Mouse (Mus musculus) thymus, postnatal 14 days (tissue): ENCODE results near the gene Mylk.
"Not testable (repeated sequence)": the region's sequence is repeated elsewhere in the genome, so short reads cannot be mapped to it uniquely, and the experiment has no call there.

Source experiments
- DNase-seq: peaks from one replicate; pipeline ENCODE4 v3.0.0; 2021

Gene Mylk

DNA sequence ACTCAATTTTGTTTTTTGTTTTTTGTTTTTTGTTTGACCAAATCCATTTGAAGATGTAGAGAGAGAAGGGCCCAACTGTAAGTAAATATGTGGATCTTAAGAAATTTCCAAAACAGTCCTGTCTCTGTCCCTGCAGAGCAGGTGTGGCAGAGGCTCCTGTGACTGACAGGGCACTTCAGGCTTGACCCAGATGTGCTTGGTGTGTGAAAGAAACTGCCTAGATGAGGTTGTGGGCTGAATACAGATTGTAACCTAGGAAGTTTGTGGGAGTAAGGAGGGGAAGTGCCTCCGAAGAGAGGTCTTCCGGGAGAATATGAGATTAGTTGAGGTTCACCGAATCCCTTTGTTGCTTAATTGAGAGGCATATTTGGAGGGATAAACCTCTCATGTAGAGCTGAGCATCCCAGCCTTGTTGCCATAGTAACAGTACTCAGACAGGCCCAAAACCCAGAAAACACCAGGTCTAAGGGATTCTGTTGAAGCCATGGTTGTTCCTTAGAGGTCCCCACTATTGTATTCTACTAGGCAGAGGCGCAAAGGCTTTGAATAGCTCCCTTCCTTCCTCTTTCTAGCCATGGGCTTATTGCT, 27.5 kb downstream of the Mylk start:
- DNase-seq: no peak

DNA sequence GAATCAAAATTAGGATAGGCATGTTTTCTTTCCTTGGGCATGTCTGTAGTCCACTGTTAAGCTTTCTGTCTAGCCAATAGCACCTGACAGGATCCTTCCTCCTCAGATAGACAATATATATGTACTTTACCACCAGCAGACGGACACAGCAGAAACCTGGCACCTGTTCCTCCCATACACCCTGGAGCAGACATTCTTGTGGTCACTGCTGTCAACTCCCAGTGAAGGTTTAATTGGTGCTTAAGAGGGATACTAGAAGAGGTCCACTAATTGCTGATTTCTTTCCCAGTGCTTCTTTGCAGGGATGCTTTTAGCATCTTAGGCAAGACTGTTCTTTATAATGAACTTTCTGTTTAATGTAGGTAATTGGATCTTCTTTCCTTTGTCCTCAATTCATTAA, 37.4 kb downstream of the Mylk start:
- no peak for DNase-seq

DNA sequence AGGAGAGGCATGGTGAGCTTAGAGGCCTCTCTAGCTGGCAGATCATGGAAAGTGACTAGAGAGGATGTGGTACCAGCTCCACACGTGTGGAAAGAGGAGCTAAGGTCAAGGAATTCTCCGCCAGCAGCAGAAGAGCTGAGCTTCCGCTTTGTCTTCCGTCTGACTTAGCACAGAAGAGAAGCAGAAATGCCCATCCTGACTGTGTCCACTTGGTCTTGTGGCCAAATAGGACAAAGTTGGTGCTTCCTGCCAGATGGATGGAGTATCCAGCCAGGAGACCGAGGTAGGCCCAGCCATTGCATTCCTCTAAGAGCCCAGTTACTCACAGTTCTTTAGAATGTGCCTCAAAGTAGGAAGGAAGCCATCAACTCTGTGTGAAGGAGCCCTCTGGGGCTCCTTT, 38.5 kb downstream of the Mylk start:
- no peak for DNase-seq

DNA sequence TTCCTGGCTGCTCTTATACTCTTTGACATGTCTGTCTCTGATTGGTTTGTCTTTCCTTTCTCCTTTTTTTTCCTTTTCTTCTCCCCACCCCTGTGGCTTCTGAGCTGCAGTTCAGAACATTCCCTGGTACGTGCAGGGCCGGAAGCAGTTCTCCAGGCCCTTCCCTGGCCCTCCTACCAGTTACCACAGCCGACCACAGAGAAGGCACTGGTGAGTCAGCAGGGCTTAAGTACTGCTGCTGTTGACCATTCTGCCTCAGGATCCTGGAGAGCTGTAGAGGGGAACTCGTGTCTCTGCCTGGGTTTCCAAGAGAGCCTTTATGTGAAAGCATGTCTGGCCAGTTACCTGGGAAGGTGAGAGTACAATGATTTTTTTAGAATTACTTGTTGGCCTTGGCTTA, 39.7 kb downstream of the Mylk start:
- no peak for DNase-seq

DNA sequence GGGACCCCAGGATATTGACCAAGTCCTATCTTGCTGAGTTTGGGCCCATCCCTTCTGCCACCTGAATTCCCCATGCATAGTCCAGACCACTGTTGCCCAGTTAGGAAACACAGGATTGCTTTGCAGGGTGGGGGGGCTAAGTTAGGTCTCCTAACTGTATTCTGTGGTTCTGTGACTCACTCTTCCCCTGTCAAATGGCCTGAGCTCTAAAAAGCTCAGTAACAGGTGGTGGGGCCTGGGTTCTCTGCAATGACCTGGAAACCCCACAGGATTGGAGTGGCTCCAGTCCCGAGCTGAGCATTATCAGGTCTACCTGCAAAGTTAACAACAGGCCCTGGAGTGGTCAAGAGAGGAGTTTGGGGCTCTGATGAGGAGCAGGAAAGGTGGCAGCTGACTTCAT, 47.5 kb downstream of the Mylk start:
- no peak for DNase-seq

DNA sequence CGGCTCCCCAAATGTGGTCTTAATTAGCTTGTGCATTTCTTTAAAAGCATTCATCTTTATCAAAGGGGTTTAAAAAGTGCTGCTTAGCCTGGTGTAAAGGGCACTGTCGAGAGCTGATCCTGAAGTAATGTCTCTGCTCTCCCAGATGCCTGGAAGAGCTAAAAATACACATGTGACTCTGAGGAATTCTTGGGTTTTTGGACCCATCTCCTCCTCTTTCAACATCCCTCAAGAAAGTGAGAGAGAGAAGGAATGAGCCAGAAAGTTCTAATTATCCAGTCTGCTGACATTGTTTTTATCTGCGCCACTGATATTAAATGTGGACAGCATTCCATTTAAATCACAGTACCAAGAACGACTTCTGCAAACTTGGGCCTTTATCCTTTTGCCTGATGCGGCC, 48.0 kb downstream of the Mylk start:
- DNase-seq: no peak

DNA sequence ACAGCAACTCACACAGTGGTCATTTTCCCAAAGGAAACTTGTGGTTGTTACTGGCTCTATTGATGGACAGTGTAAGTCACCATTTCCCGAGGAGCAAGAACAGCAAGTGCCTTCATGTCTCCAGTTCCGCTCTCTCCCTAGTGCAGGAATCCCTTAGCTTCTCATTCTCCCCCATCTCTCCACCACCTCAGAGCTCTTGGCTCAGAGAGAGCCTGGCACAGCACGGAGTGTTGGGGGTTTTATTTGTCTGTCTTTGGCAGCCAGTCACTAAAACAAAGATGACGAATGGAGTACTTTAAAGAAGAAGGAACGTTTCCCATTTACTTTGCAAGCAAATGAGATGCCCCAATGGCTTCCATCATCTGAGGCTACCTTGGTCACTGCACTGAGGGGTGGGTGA, 56.2 kb downstream of the Mylk start:
- no peak for DNase-seq

DNA sequence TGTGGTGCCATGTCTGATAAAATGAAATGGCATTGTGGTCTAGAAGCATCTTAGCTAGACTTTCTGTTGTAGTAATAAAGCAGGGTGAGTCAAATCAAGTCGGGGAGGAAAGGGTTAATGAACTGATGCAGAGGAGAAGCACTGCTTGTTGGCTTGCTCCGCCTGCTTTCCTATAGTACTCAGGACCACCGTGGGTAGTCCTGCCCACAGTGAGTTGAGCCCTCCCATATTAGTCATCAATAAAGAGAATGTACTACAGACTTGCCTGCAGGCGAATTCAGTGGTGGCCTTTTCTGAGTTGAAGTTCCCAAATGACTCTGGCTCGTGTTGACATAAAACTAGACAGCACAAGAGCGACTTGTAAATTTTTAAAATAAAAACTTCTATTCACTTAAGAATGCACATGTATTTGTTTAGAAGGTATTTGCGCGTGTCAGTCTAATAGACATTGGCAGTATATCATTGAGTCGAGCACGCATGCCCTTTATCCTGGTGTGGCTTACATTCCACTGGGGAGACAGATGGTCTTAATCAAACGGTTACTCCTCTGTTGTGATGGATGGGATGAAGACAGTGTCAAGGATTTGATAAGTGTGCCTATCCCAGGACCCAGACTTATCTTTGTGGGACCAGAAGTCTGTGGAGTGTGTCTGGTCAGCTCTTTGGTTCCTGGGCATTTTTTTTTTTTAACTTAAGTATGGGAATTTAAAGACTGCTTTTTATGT, 59.4 kb downstream of the Mylk start:
- no peak for DNase-seq

DNA sequence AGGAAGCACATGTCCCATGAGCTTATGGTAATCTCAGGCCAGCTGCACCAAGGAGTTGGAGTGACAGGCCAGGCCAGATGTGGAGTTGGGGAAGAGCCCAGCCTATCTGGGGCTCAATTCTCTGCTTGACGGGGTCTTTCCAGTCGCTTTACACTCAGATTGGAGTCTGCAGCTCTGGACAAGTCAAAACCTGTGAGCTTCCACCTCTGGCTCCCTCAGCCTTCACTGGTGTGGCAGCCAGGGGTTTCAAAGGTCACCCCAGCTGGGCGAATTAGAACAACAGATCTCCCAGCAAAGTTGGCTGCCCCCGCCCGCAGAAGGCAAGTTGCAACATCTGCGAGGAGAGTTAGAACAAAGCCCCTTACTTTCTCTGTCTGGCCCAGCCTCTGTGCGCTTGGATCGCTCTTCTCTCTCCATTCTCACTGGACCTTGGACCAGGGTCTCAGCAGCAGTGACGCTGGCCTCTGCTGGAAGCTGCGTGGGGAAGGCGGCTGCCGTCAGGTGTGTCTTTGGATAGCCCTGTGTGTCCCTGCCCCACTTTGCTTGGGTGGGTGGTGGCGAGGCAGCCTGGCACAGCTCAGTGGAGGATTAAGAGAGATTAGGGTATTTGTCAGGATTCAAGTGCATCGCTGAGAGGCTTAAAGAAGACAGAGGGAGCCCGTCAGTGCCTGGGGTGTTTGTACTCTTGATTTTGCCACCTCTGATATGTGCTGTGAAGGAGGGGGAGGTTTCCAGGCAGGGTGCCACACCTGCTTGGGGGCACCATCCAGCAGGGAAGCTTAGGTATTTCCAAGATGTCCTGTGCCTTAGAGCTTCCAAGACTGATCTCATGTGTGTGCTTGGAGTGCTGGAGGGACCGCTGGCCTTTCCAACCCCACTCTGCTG, 62.1 kb downstream of the Mylk start:
- no peak for DNase-seq

DNA sequence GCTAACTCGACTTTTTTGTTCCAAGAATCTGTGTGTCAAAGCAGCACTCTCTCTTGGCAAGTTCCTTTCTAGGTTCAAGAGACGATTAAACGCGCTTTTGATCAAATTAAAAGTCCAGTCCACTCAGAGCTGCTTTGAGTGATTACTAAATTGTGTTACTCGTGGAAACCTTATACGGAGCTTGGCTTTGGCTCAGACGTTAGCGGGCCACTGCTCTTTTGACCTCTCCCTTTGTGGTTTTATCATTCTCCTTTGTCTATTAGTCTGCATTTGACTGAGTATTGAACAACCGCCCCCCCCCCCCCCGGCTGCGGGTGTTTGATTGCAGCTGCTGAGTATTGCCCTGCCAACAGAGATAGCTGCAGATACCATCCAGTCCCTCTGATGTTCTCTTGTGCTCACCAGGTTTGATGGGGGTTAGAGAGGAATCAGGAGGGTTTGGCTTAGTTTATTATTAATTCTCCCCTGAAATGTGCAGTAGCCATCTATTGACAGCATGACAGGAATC, 62.8 kb downstream of the Mylk start:
- no peak for DNase-seq

DNA sequence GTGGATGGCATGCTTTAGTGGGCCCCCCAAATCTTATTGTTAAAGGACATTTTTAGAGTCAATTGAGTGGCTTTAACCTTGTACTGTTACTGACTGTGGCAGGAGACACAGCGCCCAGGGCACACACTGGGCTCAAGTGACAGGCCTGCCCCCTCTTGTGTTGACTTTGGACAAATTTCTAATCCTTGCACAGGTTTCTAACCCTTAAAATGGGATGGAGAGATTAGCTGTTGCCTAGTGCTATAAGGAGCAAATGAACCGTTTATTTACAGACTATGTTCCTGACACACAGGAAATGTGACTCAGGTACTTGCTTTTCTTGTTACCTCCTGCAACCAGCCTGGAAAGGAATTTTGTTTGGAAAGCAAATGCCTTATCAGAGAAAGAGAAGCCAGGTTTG, 67.2 kb downstream of the Mylk start:
- DNase-seq: no peak

DNA sequence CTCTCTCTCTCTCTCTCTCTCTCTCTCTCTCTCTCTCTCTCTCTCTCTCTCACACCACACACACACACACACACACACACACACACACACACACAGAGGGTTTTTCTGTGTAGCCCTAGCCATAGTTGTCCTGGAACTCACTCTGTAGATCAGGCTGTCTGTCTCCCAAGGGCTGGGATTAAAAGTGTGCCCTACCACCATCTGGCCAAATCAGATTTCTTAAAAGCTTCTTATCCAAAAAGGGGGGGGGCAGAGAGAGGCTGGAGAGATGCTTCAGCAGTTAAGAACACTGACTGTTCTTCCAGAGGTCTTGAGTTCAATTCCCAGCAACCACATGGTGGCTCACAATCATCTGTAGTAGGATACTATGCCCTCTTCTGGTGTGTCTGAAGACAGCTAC, 68.2 kb downstream of the Mylk start:
- DNase-seq: not testable (repeated sequence)

DNA sequence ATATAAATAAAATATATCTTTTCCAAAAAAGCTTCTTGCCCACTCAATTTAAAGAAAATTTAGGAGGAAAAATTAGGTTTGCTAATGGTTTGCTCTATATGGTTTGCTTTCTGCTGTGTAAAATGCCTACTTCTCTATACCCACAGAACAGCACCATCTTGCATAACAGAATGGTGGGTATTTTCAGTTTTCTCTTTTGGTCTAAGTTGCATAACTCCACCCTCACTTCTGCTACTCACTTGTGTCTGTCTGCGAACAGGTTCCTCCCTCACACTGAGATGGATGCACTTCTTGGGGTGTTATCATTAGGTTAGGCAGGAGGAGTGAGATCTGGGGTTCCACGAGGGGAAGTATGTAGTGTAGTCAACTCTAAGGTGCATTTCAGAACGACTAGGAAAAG, 68.6 kb downstream of the Mylk start:
- no peak for DNase-seq

DNA sequence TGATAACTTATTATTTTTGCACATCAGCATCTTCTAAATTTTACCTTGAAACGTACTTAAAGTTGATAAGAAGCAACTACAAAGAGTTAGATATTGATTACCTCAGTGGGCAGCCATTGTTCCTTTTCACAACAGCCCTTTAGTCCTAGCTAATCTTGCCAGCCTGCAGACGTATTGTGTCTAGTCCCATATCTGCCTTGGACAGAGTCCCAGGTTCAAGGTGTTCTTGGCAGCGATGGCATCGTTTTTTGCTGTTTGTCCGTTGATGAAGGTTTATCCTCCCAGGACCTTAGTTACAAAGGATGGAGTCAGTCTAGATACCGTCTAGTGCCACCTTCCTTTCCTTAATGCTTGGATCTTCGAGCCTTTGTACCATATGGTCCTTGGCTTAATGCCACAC, 69.6 kb downstream of the Mylk start:
- DNase-seq: no peak

DNA sequence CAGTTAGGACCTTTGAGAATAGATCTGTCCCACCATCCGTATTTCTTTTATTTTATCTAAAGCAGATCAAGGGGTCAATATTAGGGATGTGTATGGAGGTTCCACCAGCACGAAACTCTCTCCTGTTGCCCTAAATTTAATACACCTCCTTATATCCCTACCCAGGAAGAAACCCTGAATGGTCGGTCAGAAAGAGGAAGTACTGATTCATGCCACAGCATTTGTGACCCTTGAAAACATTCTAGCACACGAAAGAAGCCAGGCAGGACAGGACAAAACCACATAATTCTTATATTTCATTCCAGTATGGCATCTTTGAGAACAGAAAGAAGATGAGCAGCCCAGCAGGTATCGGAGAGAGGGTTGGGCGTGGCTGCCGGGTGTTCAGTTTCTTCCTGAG, 71.5 kb downstream of the Mylk start:
- DNase-seq: no peak

DNA sequence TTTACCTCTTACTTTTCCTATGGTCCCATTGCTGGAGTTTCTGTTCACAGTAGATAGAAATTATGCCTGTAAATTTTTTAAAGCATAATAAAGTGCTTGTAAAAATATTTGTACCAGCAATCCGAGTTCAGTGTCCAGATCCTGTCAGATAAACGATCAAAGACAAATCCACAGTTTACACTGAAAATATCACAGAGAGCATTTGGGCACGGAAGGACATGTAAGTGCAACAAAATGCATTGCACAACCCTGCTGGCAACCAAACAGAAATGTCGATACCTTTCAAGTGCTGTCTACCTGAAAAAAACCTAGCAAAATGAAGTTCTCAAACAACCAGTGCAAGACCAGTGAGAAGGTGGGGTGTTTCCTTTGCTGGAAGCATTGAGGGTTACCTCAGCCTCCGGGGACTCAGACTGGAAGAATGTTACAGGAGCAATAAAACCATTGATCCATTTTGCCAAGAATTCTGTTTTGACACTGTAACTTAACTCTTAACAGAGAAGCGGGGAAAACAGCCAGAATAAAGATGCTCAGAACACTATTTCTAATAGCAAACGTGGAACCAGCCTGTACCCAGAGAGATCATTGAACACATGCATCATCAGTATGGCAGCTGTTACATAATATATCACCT, 80.2 kb downstream of the Mylk start:
- no peak for DNase-seq

DNA sequence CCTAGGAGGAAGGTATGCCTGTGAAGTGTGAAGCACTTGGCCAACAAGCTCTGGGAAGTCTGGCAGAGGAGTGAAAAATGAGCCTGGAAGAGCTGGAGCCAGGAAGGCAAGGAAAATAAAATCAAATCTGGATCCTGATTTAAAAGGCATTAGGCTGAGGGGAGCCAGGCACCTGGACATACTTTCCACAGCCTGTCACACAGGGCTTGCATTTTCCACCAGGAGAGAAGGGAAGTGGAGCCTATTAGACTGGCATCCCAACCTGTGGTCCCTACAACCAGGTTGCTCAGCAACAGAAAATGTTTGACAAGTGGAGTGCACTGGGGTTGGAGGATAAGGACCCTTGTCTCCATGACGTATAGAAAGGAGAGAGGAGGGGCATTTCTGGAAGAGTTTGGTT, 89.5 kb downstream of the Mylk start:
- no peak for DNase-seq

DNA sequence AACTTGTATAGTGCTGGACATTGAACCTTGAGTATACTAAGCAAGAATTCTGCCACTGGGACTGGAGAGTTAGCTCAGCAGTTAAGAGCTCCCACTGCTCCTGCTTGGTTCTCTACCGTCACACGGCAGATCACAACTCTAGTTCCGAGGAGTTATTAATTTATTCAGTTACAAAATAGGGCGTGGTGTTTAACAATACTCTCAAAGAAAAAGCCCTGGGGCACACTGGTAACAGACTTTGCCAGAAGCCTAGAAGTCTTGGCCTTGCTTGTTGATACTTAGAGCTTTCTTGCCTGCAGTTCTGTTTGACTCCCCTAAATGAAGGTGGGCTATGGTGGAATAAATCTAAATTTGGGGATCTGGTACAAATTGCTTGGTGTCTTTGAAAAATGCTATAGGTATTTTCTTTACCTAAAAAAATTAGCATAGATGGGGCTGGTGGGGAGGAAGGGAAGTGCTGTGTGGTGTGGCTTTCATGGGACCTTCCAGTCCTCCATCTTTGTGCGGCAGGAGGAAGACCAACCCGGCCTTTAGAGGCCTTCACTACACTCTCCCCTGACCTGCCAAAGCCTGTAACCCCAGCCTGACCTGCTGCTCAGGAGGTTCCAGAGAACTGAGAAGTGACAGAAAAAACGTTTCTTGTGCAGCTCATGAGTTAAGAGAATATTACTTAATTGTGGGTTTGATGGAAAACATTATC, 94.1 kb downstream of the Mylk start:
- DNase-seq: no peak

DNA sequence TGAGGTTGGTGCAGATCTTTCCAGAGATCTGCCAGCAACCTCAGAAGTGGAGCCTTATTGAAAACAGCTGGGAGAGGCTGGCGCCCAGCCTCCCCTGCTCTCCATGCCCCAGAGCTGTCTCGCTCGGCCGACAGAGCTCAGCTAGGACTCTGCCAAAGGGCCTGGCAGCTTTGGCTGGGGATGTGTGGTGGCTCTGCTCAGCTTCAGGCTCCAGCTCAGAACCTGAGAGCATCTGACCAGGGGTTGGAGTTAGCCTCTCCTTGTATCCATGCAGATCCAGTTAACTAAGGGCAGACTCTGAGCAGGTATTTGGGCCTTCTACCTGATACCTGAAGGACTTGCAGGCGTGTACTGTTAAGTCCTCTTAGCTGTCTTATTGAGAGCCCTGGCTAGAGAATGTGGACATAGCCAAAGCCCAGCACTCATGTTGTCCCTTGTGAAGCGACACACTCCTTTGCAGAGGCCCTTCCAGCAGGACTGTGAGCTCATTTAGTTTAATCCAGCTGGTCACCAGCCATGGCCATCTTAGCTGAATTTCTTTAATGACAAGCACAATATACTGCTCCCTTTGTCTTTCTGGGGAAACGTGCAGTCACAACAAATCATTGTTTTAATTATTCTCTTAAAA, 94.8 kb downstream of the Mylk start:
- DNase-seq: no peak

DNA sequence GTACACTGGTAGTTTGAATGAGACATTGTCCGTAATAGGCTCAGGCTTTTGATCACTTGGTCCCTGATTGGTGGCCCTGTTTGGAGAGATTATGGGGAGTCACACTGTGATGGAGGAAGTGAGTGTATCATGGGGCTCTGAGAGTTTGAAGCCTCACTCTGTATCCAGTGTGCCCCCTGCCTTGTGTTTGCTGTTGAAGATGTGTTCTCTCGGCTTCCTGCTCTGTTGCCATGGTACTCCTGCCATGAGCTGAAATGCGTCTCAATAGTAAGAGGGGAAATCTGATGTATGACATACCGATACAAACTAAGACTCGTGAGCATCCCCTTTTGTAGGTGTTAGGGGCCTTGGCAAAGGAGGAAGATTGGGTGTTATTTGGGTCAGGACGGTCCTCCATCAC, 99.8 kb downstream of the Mylk start:
- DNase-seq: no peak

DNA sequence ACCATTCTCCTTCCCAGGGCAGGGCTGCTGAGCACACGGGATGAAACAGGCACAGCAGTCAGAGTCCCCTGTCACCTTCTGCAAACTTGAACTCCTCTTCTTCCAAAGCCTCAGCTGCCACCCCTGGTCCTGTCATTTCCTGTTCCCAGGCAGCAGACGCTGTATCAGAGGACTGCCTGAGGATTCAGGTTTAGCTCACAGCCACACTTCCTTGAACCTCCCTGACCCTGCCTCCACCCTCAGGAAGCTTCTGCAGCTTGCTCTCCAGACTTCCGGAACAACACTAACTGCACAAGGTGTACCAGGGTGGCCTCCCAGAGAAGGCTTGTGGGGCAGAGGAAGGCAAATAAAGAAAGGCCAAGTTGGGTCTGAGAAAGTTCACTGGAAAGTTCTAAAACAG, 102.6 kb downstream of the Mylk start:
- no peak for DNase-seq

DNA sequence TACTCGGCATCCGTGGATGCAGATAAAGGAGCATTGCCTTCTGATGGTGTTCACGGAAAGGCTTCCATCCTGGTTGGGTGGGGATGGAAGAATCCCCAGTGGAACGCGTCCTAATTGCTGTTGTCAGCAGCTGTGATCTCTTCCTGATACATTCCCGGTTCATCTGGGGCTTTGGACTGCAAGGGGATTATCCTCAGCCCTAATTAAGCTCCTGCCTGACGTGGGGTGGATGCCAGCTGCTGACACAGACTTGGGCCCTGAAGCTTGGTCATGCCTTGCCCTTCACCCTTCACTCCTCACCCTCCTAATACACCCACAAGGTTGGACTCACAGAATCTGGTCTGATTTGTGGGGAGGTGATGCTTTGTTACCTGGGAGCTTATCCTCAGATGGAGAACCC, 109.1 kb downstream of the Mylk start:
- no peak for DNase-seq
